Mouse (Mus musculus): ENCODE data around the gene Gmeb1.

The Gmeb1 gene

GRCm38 (mm10) chr4:132274156-132274862, 12.9 kb upstream of the Gmeb1 start, which contains the start of gene Taf12:
Gene Taf12 (plus strand): TSS chr4:132274375.
- peak; percentile 81 for ATAC-seq (ENCODE audit: low TSS enrichment)

DNA sequence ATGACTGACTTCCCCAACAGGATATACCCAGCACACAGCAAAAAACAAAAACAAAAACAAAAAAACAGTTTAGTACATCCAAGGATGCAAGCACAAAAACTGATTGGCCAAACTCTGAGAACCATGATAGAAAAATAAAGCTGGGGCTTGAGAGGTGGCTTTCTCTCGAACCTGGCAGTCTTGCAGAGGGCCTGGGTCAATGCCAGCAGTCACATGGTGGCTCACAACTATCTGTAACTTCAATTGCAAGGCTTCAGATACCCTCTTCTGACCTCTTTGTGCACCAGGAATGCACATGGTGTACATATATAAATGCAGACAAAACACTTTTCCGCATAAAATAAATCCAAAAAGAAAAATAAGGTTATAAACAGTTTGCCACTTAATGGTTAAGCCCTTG, 11.8 kb upstream of the Gmeb1 start:
- no peak for ATAC-seq (ENCODE audit: low TSS enrichment)

DNA sequence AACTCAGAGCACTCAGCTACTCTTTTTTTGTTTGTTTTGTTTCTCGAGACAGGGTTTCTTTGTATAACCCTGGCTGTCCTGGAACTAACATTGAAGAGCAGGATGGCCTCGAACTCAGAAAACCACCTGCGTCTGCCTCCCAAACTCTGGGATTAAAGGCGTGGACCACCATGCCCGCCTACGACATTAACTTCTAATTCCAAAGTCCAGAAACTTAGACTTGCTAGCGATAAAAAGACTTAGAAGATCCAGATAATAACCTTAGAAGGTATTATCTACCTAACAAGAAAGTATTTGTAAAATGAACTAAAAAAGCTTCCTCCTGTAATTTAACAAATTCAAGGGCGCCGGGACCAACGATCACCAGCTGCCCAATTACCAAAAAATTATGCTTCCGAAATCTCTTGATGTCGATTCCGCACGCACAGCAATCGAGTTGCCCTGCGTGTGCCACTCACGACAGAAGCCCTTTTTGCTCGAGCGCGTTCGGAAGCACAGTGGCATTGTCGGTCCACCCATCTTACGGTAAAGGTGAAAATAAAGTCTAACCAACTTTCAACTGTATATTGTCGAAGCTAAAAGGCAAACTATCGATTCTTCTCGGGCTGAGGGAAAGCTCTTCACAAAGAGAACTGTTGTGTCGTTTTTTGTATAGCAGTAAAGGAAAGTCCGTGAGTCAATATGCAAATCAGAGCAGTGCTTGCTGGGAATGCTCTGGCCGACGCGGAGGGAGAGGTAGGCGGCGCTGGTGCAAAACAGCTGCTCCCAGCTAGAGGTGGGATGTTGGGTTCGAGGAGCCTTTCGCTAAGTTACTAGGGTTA, 8.5 kb upstream of the Gmeb1 start:
- peak; percentile 56 for ATAC-seq (ENCODE audit: low TSS enrichment)

- no peak for ATAC-seq (ENCODE audit: low TSS enrichment)
These were observed 7.7 kb upstream of the Gmeb1 start for GRCm38 (mm10) chr4:132268871-132269739.

DNA sequence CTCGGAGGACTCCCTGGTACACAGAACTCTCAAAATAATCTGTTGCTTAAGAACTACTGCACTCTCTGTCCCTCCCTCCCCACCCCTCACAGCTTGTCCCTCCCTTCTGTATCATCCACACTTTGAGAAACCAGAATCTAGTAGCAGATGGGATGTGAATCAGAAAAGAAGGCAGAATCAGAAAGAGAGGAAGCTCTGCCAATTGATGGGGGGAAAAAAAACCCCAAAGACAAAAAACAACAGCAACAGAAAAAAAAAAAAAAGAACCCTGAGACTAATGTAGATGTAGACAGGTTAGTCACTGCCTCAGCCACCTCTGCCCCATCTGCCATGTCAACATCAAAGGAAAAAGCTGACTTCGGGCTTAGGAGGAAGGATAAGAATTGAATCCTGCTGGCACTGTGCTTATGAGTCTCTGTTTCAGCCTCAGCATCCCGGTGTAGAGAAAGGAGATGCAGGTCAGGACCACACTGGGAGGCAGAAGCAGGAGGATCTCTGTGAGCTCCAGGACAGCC, 5.5 kb upstream of the Gmeb1 start:
- ATAC-seq (ENCODE audit: low TSS enrichment): peak; percentile 47; the same call in 1 of the 2 replicates

GRCm38 (mm10) chr4:132263313-132263712, 1.9 kb upstream of the Gmeb1 start:
- ATAC-seq (ENCODE audit: low TSS enrichment): no peak

GRCm38 (mm10) chr4:132262358-132262616, 885 bp upstream of the Gmeb1 start:
- no peak for ATAC-seq (ENCODE audit: low TSS enrichment)

- ATAC-seq (ENCODE audit: low TSS enrichment): peak; percentile 56; the same call in 1 of the 2 replicates
These were observed 710 bp downstream of the Gmeb1 start for GRCm38 (mm10) chr4:132260404-132261379.

GRCm38 (mm10) chr4:132259248-132259647, 2.2 kb downstream of the Gmeb1 start:
- ATAC-seq (ENCODE audit: low TSS enrichment): no peak

GRCm38 (mm10) chr4:132256384-132256783, 5.0 kb downstream of the Gmeb1 start:
- ATAC-seq (ENCODE audit: low TSS enrichment): no peak

DNA sequence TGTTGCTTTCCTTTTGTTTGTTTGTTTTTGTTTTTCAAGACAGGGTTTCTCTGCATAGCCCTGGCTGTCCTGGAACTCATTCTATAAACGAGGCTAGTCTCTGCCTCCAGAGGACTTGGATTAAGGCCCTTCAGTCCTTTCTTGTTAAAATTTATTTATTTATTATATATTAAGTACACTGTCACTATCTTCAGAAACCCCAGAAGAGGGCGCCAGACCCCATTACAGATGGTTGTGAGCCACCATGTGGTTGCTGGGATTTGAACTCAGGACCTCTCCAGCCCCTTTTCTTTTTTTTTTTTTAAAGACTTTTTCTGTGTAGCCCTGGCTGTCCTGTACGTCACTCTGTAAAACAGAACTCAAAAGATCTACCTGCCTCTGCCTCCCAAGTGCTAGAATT, 6.4 kb downstream of the Gmeb1 start:
- no peak for ATAC-seq (ENCODE audit: low TSS enrichment)

GRCm38 (mm10) chr4:132253622-132254021, 7.8 kb downstream of the Gmeb1 start:
- no peak for ATAC-seq (ENCODE audit: low TSS enrichment)

- ATAC-seq (ENCODE audit: low TSS enrichment): no peak
These were observed 8.3 kb downstream of the Gmeb1 start for GRCm38 (mm10) chr4:132253128-132253527.

GRCm38 (mm10) chr4:132251596-132251995, 9.8 kb downstream of the Gmeb1 start:
- no peak; the same call in 1 of the 2 replicates for ATAC-seq (ENCODE audit: low TSS enrichment)

- no peak for ATAC-seq (ENCODE audit: low TSS enrichment)
These were observed 13.9 kb downstream of the Gmeb1 start for GRCm38 (mm10) chr4:132247451-132247997.

- ATAC-seq (ENCODE audit: low TSS enrichment): no peak
These were observed 15.8 kb downstream of the Gmeb1 start for GRCm38 (mm10) chr4:132245643-132246042.

- no peak for ATAC-seq (ENCODE audit: low TSS enrichment)
These were observed 20.2 kb downstream of the Gmeb1 start for GRCm38 (mm10) chr4:132241208-132241607.

DNA sequence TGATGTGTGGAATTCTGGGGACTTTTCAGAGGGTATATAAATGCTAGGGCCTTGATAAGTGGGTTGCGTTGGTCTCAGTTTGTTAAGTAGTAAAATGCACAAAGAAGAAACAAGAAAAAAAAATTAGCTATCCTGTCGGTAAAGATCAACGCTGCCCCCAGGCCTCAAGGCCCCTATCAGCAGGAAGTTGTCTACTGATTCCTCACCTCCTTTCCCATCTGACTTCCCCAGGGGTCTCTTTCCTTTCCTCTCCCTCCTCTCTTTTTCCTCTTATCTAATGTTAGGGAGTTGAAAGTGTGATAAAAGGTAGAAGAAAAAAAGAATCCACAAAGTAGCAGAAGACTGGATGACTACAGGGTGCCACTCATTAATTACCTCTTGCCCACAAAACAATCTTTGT, 21.0 kb downstream of the Gmeb1 start:
- ATAC-seq (ENCODE audit: low TSS enrichment): no peak

GRCm38 (mm10) chr4:132238356-132238755, 23.0 kb downstream of the Gmeb1 start:
- no peak for ATAC-seq (ENCODE audit: low TSS enrichment)

DNA sequence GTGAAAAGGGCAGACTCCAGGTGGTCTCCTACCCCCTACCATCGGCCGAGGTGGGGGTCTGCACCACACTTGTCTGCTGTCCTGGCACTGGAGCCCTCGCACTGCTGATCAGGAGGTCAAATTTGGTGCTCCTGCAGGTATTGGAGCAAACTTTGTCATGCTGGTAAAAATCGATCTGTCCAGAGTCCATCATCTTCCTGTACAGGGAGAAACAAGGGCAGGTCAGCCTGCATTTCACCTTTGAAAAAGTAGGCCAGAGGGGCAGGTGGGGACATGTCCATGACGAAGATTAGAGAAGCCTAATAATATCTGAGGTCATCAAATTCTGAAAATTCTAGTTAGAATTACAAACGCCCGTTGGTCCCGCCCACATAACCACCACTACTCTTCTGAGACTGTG, 26.7 kb downstream of the Gmeb1 start:
- no peak for ATAC-seq (ENCODE audit: low TSS enrichment)

GRCm38 (mm10) chr4:132230422-132230821, 31.0 kb downstream of the Gmeb1 start:
- ATAC-seq (ENCODE audit: low TSS enrichment): no peak

Measured in frontal cortex, adult (tissue).